Mouse (Mus musculus): ENCODE measurements around the gene Sec23a.

DNA sequence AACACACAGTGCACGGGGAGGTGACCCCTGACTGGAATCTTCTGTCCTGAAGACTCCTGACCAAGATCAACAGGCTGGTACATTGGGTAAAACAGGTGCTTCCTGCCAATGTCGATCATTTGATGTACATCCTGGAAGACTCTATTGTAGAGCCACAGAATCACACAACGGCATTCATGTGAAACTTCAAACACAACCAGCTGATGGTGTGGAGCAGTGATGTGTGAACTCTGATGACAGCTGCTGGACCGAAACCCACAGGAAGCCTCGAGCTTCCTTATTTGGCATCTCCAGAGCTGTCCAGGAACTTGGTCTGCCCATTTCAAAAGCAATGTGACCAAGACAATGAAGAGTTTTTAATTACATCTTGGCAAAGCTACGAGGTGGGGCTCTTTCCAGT, 91.0 kb downstream of the Sec23a start:
- TF ChIP-seq CTCF (IDR thresholded peaks at IDR 0.05; ENCODE audit: borderline replicate concordance, control insufficient read depth, extremely low read depth, insufficient read depth, low read length, poor library complexity) (no peak), POLR2A (IDR thresholded peaks at IDR 0.05; ENCODE audit: control insufficient read depth, extremely low read depth, insufficient read depth, low read length, poor library complexity) (no peak)

All from thymus, adult 2 months (tissue).